Mouse (Mus musculus): ENCODE measurements around the gene Dtnb. TPM values are rescaled to one million over a fixed set of nuclear protein-coding genes. Genes with fewer than 3 reads are reported as not detected.
"Not testable (repeated sequence)": the region's sequence is repeated elsewhere in the genome, so short reads cannot be mapped to it uniquely, and the experiment has no call there.

The Dtnb gene
- polyA plus RNA-seq, 1 experiment from 2014 or later, result 18.8 TPM

DNA sequence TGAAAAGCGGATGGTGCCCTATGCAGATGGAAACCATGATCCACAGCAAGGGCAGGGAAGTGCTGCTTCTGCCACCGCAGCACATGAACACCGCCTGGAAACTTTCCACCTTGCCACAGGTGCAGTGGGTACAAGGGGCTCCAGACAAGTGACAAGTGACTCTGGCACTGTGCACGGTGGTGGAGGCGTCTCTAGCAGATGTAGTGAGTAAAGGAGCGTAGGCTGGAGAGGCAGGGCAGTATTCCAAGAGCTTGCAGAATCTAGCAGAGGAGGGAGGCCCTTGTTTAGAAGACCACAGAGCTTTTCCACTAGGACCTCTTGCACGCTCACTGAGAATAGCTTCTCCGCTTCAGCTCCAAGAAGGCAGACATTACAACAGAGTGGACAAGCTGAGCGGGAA is 102.7 kb downstream of the Dtnb start:
- Histone ChIP-seq H3K9me3 (ENCODE audit: low read length) (no peaks in the 10 kb centered on the region), H3K36me3 (ENCODE audit: insufficient read depth, low read length) (no peaks in the 10 kb centered on the region), H3K9ac (replicated peaks; ENCODE audit: low read depth) (no peak overlapping the region), H3K27ac (ENCODE audit: low read length) (no peak overlapping the region), H3K4me2 (replicated peaks; ENCODE audit: low read depth, low read length) (no peak overlapping the region), H3K27me3 (replicated peaks; ENCODE audit: insufficient read depth, low read length) (no peaks in the 10 kb centered on the region), H3K4me3 (ENCODE audit: low read depth, low read length) (no peak overlapping the region), H3K4me1 (ENCODE audit: insufficient read depth, low read depth, low read length) (no peaks in the 10 kb centered on the region)
- no peak for ATAC-seq
- TF ChIP-seq EP300 (IDR thresholded peaks at IDR 0.05), result no peak
- TF ChIP-seq CTCF (IDR thresholded peaks at IDR 0.05), result no peak
- DNase-seq (ENCODE audit: low spot score), result no peak
- WGBS, result 81% methylated on average over 9 of the region's 9 CpGs

DNA sequence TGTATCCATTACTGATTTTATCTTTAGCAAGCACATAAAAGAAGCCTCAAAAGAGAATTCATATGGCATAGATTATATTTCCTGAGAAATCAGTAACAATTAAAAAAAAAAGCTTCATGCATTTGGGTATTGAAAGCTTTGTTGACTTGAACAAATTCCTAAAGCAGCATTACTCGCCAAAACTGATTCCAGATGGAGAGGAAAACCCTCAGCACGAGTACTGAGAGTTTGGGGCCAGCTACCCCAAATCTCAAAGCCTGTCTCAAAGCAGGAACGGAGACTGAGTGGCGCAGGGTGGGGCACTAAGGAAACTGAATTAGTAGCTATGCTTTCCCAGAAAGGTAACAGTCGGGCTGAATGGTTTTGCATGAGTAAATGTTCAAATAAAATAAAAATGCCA is 108.5 kb downstream of the Dtnb start:
- H3K27me3 ChIP-seq (replicated peaks; ENCODE audit: insufficient read depth, low read length), result no peaks in the 10 kb centered on the region
- no peak overlapping the region for H3K9ac ChIP-seq (replicated peaks; ENCODE audit: low read depth)
- WGBS, result 75% methylated on average over 5 of the region's 5 CpGs
- no peak overlapping the region for H3K4me2 ChIP-seq (replicated peaks; ENCODE audit: low read depth, low read length)
- TF ChIP-seq EP300 (IDR thresholded peaks at IDR 0.05) (no peak), CTCF (IDR thresholded peaks at IDR 0.05) (no peak)
- DNase-seq (ENCODE audit: low spot score) (no peak), ATAC-seq (no peak)
- no peak overlapping the region for H3K27ac ChIP-seq (ENCODE audit: low read length)
- H3K4me3 ChIP-seq (ENCODE audit: low read depth, low read length), result no peak overlapping the region
- no peaks in the 10 kb centered on the region for H3K36me3 ChIP-seq (ENCODE audit: insufficient read depth, low read length)
- H3K9me3 ChIP-seq (ENCODE audit: low read length), result no peaks in the 10 kb centered on the region
- H3K4me1 ChIP-seq (ENCODE audit: insufficient read depth, low read depth, low read length), result no peaks in the 10 kb centered on the region

GRCm38 (mm10) chr12:3683041-3683440 is 110.9 kb downstream of the Dtnb start:
- DNase-seq (ENCODE audit: low spot score) (no peak), ATAC-seq (no peak)
- WGBS, result 71% methylated on average over 8 of the region's 8 CpGs
- Histone ChIP-seq H3K4me2 (replicated peaks; ENCODE audit: low read depth, low read length) (no peak overlapping the region), H3K9ac (replicated peaks; ENCODE audit: low read depth) (no peak overlapping the region), H3K4me1 (ENCODE audit: insufficient read depth, low read depth, low read length) (no peaks in the 10 kb centered on the region), H3K27ac (ENCODE audit: low read length) (no peak overlapping the region), H3K4me3 (ENCODE audit: low read depth, low read length) (no peak overlapping the region), H3K9me3 (ENCODE audit: low read length) (no peaks in the 10 kb centered on the region), H3K36me3 (ENCODE audit: insufficient read depth, low read length) (no peaks in the 10 kb centered on the region), H3K27me3 (replicated peaks; ENCODE audit: insufficient read depth, low read length) (no peaks in the 10 kb centered on the region)
- TF ChIP-seq CTCF (IDR thresholded peaks at IDR 0.05) (no peak), EP300 (IDR thresholded peaks at IDR 0.05) (no peak)

- Histone ChIP-seq H3K36me3 (ENCODE audit: insufficient read depth, low read length) (no peaks in the 10 kb centered on the region), H3K4me2 (replicated peaks; ENCODE audit: low read depth, low read length) (no peak overlapping the region), H3K9ac (replicated peaks; ENCODE audit: low read depth) (no peak overlapping the region), H3K4me1 (ENCODE audit: insufficient read depth, low read depth, low read length) (no peaks in the 10 kb centered on the region), H3K27me3 (replicated peaks; ENCODE audit: insufficient read depth, low read length) (no peaks in the 10 kb centered on the region), H3K9me3 (ENCODE audit: low read length) (no peaks in the 10 kb centered on the region), H3K4me3 (ENCODE audit: low read depth, low read length) (no peak overlapping the region), H3K27ac (ENCODE audit: low read length) (no peak overlapping the region)
- TF ChIP-seq EP300 (IDR thresholded peaks at IDR 0.05), result no peak
- no peak for TF ChIP-seq CTCF (IDR thresholded peaks at IDR 0.05)
- DNase-seq (ENCODE audit: low spot score) (peak; percentile 14), ATAC-seq (no peak)
- WGBS, result 72% methylated on average over 7 of the region's 7 CpGs
Measured at GRCm38 (mm10) chr12:3686419-3686940, 114.3 kb downstream of the Dtnb start.

DNA sequence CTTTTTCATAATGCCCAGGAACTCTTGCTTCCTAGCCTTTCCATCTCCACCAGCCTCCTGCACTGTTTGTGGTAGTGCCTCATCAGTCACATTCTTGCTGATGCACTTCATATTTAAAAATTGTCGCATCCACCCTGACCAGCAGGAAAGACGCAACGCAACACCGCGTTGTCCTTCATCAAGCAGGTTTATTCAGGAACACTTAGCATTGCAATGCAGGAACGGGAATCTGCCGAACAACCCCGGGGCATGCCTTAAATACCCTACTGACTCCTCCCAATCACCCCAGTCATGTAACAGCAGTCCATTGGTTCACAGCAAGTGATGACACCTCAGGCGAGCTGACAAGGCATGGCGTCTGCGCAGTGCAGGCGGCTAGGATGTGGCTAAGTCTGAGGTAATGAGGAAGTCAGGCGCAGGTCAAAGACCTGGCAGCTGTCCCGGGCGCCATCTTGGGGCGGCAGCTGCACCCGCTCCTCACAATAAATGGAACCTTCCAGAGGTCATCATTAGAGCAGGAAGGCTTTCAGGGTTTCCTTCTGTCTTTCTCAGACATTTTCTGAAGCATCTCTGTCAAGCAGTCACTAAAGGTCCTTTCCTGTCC is 118.8 kb downstream of the Dtnb start:
- not testable (repeated sequence) for H3K4me1 ChIP-seq (ENCODE audit: insufficient read depth, low read depth, low read length); DNase-seq (ENCODE audit: low spot score); H3K27ac ChIP-seq (ENCODE audit: low read length); H3K27me3 ChIP-seq (replicated peaks; ENCODE audit: insufficient read depth, low read length); H3K4me2 ChIP-seq (replicated peaks; ENCODE audit: low read depth, low read length); H3K36me3 ChIP-seq (ENCODE audit: insufficient read depth, low read length); ATAC-seq; H3K9me3 ChIP-seq (ENCODE audit: low read length); H3K9ac ChIP-seq (replicated peaks; ENCODE audit: low read depth); H3K4me3 ChIP-seq (ENCODE audit: low read depth, low read length)
- 90% methylated on average over 16 of the region's 17 CpGs for WGBS

- no peaks in the 10 kb centered on the region for H3K27me3 ChIP-seq (replicated peaks; ENCODE audit: insufficient read depth, low read length)
- no peak overlapping the region for H3K4me2 ChIP-seq (replicated peaks; ENCODE audit: low read depth, low read length)
- no peaks in the 10 kb centered on the region for H3K9me3 ChIP-seq (ENCODE audit: low read length)
- H3K4me3 ChIP-seq (ENCODE audit: low read depth, low read length), result no peak overlapping the region
- ATAC-seq, result no peak
- no peak overlapping the region for H3K9ac ChIP-seq (replicated peaks; ENCODE audit: low read depth)
- H3K27ac ChIP-seq (ENCODE audit: low read length), result no peak overlapping the region
- H3K36me3 ChIP-seq (ENCODE audit: insufficient read depth, low read length), result no peaks in the 10 kb centered on the region
- no peak for DNase-seq (ENCODE audit: low spot score)
- H3K4me1 ChIP-seq (ENCODE audit: insufficient read depth, low read depth, low read length), result no peaks in the 10 kb centered on the region
- WGBS, result 72% methylated on average over 6 of the region's 6 CpGs
- no peak for TF ChIP-seq CTCF (IDR thresholded peaks at IDR 0.05)
- TF ChIP-seq EP300 (IDR thresholded peaks at IDR 0.05), result no peak
Measured at GRCm38 (mm10) chr12:3692795-3693392, 120.7 kb downstream of the Dtnb start.

Measured in lung, postnatal 0 days (tissue).